8 mouse cellular contexts compared by ENCODE assay signal in the genomic region with DNA sequence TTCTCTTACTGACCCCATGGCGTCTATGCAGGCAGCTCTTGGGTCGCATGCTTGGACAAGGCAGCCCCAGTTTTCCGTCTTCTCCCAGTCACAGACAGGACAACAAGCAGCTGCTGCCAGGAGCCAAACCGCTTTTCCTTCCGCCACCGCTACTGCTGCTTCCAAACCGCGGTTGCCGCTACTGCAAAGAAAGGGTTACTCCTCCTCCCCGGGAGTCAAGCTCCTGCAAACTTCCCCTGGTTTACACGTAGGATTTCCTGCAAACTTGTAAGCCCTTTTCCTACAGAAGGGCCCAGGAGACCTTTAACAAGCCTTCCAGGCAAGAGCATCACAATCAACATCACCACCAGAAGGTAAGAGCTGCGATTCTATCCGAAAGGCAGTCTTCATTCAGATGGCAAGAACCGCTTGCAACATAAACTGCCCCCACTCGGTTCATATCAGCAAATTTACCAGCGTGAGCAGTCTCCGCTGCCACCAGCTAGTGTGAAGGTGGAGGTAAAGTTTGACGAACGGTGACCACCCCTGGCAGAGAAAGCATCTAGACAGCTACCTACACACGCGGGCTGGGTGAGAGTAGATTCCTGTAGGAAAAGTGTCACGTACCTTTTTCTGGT.
DNase-seq lines count a peak whose midpoint lies in the region; ATAC-seq lines count a peak whose summit lies in the region.

No protein-coding gene starts in this region.

- ATAC-seq in heart, embryonic 13.5 days (ENCODE audit: extremely low read depth, insufficient number of reproducible peaks, low FRiP score, low TSS enrichment): no peak
- no peak; the same call in 1 of the 2 replicates for ATAC-seq in forebrain, embryonic 15.5 days (replicated peaks)
- peak; percentile 7; the same call in 1 of the 2 replicates for ATAC-seq in midbrain, embryonic 16.5 days
- ATAC-seq in CD4-positive, CD25-positive, alpha-beta regulatory T cell, adult 4 months: no peak

- H3K4me3 ChIP-seq in heart, embryonic 13.5 days: peak overlapping the region; percentile 66
- H3K4me3 ChIP-seq in forebrain, embryonic 15.5 days: peak overlapping the region; percentile 71
- peak overlapping the region; percentile 83 for H3K4me3 ChIP-seq in midbrain, embryonic 16.5 days (ENCODE audit: low read depth, low read length)

- H3K4me2 ChIP-seq in heart, embryonic 13.5 days: peak overlapping the region; percentile 100
- peak overlapping the region; percentile 100 for H3K4me2 ChIP-seq in forebrain, embryonic 15.5 days (replicated peaks)
- H3K4me2 ChIP-seq in midbrain, embryonic 16.5 days (ENCODE audit: low read length): peak overlapping the region; percentile 87

- peaks cover 27% of the 10 kb centered on the region for H3K27me3 ChIP-seq in heart, embryonic 13.5 days (replicated peaks)
- H3K27me3 ChIP-seq in forebrain, embryonic 15.5 days: 0 out of 2 replicates have a peak, but pooled peaks cover 7% of the 10 kb centered on the region
- no peaks in the 10 kb centered on the region for H3K27me3 ChIP-seq in midbrain, embryonic 16.5 days (ENCODE audit: control insufficient read depth, insufficient read depth, low read depth, low read length)

- peak overlapping the region; percentile 70 for H3K9ac ChIP-seq in heart, embryonic 13.5 days
- H3K9ac ChIP-seq in forebrain, embryonic 15.5 days (replicated peaks): peak overlapping the region; percentile 56
- H3K9ac ChIP-seq in midbrain, embryonic 16.5 days (ENCODE audit: low read depth, low read length): peak overlapping the region; percentile 70

- under 1% methylated on average over 22 of the region's 22 CpGs for WGBS in heart, embryonic 13.5 days
- under 1% methylated on average over 22 of the region's 22 CpGs for WGBS in forebrain, embryonic 15.5 days
- WGBS in midbrain, embryonic 16.5 days: under 1% methylated on average over 22 of the region's 22 CpGs

- H3K27ac ChIP-seq in heart, embryonic 13.5 days (replicated peaks): no peak overlapping the region
- peak overlapping the region; percentile 29 for H3K27ac ChIP-seq in forebrain, embryonic 15.5 days (replicated peaks)
- peak overlapping the region; percentile 87 for H3K27ac ChIP-seq in midbrain, embryonic 16.5 days (ENCODE audit: low read length)

- H3K9me3 ChIP-seq in heart, embryonic 13.5 days: no peaks in the 10 kb centered on the region
- H3K9me3 ChIP-seq in forebrain, embryonic 15.5 days: no peaks in the 10 kb centered on the region
- H3K9me3 ChIP-seq in midbrain, embryonic 16.5 days (replicated peaks; ENCODE audit: control insufficient read depth, low read length, poor library complexity, severe bottlenecking): no peaks in the 10 kb centered on the region

- DNase-seq in heart, adult 18-20 months: no peak
- DNase-seq in brain, adult 2 months (ENCODE audit: low read depth, low spot score): peak; percentile 60
- peak; percentile 12 for DNase-seq in left cerebral cortex, adult 11 months (ENCODE audit: low spot score)
- no peak for DNase-seq in urinary bladder, adult 18-20 months (ENCODE audit: low spot score in 2 of 2)

- no peaks in the 10 kb centered on the region for H3K36me3 ChIP-seq in heart, embryonic 13.5 days
- H3K36me3 ChIP-seq in forebrain, embryonic 15.5 days: no peaks in the 10 kb centered on the region
- no peaks in the 10 kb centered on the region for H3K36me3 ChIP-seq in midbrain, embryonic 16.5 days (ENCODE audit: control insufficient read depth, insufficient read depth, low read length)

- H3K4me1 ChIP-seq in heart, embryonic 13.5 days: peaks cover 12% of the 10 kb centered on the region
- H3K4me1 ChIP-seq in forebrain, embryonic 15.5 days: peaks cover 18% of the 10 kb centered on the region
- no peaks in the 10 kb centered on the region for H3K4me1 ChIP-seq in midbrain, embryonic 16.5 days (ENCODE audit: control insufficient read depth, insufficient read depth, low read length)

Comparison
In these comparisons a context has a peak if more than half of its experiments do, and no peak if none do; other contexts are left out.
1. DNase-seq: peak in brain, adult 2 months (single experiment) and left cerebral cortex, adult 11 months (single experiment); none in heart, adult 18-20 months (0 of 2) and urinary bladder, adult 18-20 months (0 of 2).
2. Peak in every context shown above with its lines, with median percentiles within 50 percentile points of each other: H3K4me2 ChIP-seq, H3K4me3 ChIP-seq and H3K9ac ChIP-seq.